Mouse (Mus musculus) hindbrain, postnatal 0 days (tissue): Measurements from ENCODE around the gene Khdc1a. TPM values are rescaled to one million over a fixed set of nuclear protein-coding genes. Genes with fewer than 3 reads are reported as not detected.
A peak's percentile ranks its signal among the peaks of the same experiment; 100 is the strongest.
"Not testable (repeated sequence)": the region's sequence is repeated elsewhere in the genome, so short reads cannot be mapped to it uniquely, and the experiment has no call there.

ENCODE experiments used
- ATAC-seq: fragments of 200-750 bp; cut with Nextera tagmentation; 2 replicates; pipeline ENCODE4 v1.8.0; 2017; ENCODE audit warnings: mild to moderate bottlenecking, moderate TSS enrichment, moderate library complexity
- DNase-seq: peaks from one replicate; pipeline ENCODE4 v3.0.0-alpha.2; 2015; ENCODE audit warnings: low spot score
- H3K27ac ChIP-seq: fragments of 300-500 bp; sonication (generic); 2 replicates; pipeline ENCODE4 v1.5.1; 2014; ENCODE audit warnings: mild to moderate bottlenecking
- H3K27me3 ChIP-seq: fragments of 300-500 bp; sonication (generic); 2 replicates; pipeline ENCODE4 v1.6.1; 2014; ENCODE audit warnings: low read length, mixed read lengths; ENCODE audit not compliant: insufficient read depth
- H3K36me3 ChIP-seq: fragments of 300-500 bp; sonication (generic); 2 replicates; pipeline ENCODE4 v1.6.1; 2014; ENCODE audit warnings: low read length, mixed read lengths; ENCODE audit not compliant: insufficient read depth
- H3K4me1 ChIP-seq: fragments of 300-500 bp; sonication (generic); 2 replicates; pipeline ENCODE4 v1.6.1; 2014; ENCODE audit warnings: antibody characterized with exemption, low read length, mixed read lengths; ENCODE audit not compliant: insufficient read depth
- H3K4me2 ChIP-seq: fragments of 300-500 bp; sonication (generic); 2 replicates; pipeline ENCODE4 v1.6.1; 2014; ENCODE audit warnings: low read depth, mild to moderate bottlenecking, low read length, moderate library complexity, mixed read lengths
- H3K4me3 ChIP-seq: fragments of 300-500 bp; sonication (generic); 2 replicates; pipeline ENCODE4 v1.5.1; 2014; ENCODE audit warnings: low read length
- H3K9ac ChIP-seq: fragments of 300-500 bp; sonication (generic); replicated peaks from 2 replicates; pipeline ENCODE4 v1.6.1; 2014; ENCODE audit warnings: mild to moderate bottlenecking, low read length, moderate library complexity, mixed read lengths
- H3K9me3 ChIP-seq: fragments of 300-500 bp; sonication (generic); 2 replicates; pipeline ENCODE4 v1.6.1; 2016; ENCODE audit warnings: low read length, mixed read lengths
- CTCF ChIP-seq: IDR thresholded peaks from 2 replicates; pipeline ENCODE4 v1.5.1; 2016; ENCODE audit warnings: antibody characterized with exemption, control low read depth, low read depth
- WGBS: fragments of 180-500 bp; shearing (Covaris S2); extraction: QIAGEN DNeasy Blood & Tissue Kit; methylation state at CpG from one replicate; pipeline ENCODE4 v1.1.7; 2014; 5-methylcytosine and 5-hydroxymethylcytosine counted together
- polyA plus RNA-seq: library from polyadenylated mRNA; unstranded; fragments of >200 nt; fragmentation: Nextera tagmentation; extraction: Ambion mirVana; gene quantifications from 2 replicates; pipeline ENCODE4 v1.2.1, GENCODE M21; 2015
- total RNA-seq: library from RNA; depleted of rRNA; stranded (reverse); fragments of >200 nt; gene quantifications from 2 replicates; pipeline ENCODE4 v1.2.3, GENCODE M21; 2014

Gene Khdc1a
- total and polyA plus RNA-seq, 2 experiments from 2014 or later = not detected

DNA sequence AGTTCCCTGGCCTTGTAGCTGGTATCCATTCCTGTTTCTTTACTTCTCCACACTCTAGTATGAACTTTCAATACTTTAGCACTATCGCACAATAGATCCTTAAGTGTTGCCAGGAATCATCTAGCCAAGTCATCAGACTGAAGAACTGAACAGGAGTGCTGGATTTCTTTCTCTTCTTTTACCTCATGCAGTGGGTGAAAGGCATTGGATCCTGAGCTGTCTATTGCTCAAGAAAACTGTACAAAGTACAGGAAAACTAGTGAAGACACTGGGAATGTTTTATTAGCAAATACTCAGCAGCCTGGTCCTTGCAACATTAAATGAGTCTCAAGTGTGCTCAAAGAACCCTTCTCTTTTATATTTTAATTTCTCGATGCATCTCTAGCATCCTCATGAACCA, 33.7 kb upstream of the Khdc1a start:
- 96% methylated on average over 2 of the region's 2 CpGs for WGBS
- Histone ChIP-seq H3K27me3 (no peaks in the 10 kb centered on the region), H3K9ac (no peak overlapping the region), H3K9me3 (no peaks in the 10 kb centered on the region), H3K4me1 (no peaks in the 10 kb centered on the region), H3K4me2 (no peak overlapping the region), H3K36me3 (no peaks in the 10 kb centered on the region), H3K27ac (no peak overlapping the region), H3K4me3 (no peak overlapping the region)
- ATAC-seq = no peak
- TF ChIP-seq CTCF = no peak
- DNase-seq = no peak

DNA sequence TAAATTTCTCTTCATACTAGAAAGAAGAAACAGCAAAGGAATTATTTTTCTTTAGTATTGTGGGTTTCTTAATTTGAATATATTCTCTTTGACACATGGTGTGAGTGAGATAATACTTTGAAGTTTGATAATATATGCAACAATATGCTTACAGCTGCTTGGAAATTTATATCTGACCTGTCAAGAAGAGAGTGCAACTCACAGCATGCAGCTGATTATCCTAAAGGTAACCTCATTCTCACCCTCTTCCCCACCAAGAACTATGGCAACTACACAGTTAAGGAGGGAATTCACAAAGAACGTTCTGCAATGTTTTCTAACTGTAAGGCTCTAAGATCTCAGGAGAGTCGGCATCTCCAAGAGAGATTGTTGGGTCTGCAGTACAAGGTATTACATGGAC, 33.1 kb upstream of the Khdc1a start:
- Histone ChIP-seq H3K36me3 (no peaks in the 10 kb centered on the region), H3K4me3 (no peak overlapping the region), H3K4me2 (no peak overlapping the region), H3K9ac (no peak overlapping the region), H3K9me3 (no peaks in the 10 kb centered on the region), H3K27me3 (no peaks in the 10 kb centered on the region), H3K4me1 (no peaks in the 10 kb centered on the region), H3K27ac (no peak overlapping the region)
- DNase-seq (no peak), ATAC-seq (no peak)
- TF ChIP-seq CTCF = no peak
- 73% methylated on average over 2 of the region's 2 CpGs for WGBS

DNA sequence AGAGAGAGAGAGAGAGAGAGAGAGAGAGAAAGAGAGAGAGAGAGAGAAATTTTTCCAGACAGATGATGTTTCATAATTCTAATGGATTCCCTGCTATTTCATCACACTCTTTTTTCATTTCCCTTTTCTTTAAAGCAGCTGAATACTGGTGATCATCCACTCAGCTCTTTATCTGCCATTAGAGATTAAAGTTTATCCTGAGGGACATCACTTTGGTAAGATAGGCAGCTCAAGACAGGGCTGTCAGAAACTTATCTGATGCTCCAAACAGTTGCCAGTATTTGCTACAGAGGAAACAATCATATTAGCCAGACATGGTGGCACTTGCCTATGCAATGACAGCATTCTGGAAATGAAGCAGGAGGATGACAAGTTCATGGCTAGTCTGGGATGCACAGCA, 31.2 kb upstream of the Khdc1a start:
- no peak for TF ChIP-seq CTCF
- DNase-seq = no peak
- H3K4me2 ChIP-seq = no peak overlapping the region

DNA sequence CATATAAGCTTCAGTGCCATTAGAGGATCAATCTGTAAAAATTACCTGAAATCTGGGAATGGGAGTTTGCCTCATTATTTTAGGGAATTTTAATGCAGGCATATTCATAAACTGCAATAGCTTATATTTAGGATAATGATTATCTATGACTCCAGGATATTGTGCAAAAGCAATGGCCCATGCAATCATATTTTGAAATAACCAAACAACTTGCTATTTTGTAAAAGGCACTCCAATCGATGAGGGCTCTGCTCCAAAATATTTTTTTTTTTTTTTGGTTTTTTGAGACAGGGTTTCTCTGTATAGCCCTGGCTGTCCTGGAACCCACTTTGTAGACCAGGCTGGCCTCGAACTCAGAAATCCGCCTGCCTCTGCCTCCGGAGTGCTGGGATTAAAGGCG, 29.2 kb upstream of the Khdc1a start:
- not testable (repeated sequence) for H3K9me3 ChIP-seq, H3K27me3 ChIP-seq, H3K36me3 ChIP-seq, DNase-seq, ATAC-seq, H3K4me3 ChIP-seq, H3K4me1 ChIP-seq, H3K9ac ChIP-seq, H3K4me2 ChIP-seq, H3K27ac ChIP-seq
- WGBS = 91% methylated on average over 5 of the region's 5 CpGs

More for the DNA sequence above, 31.2 kb upstream of the Khdc1a start:
- Histone ChIP-seq H3K36me3 (no peaks in the 10 kb centered on the region), H3K27me3 (no peaks in the 10 kb centered on the region), H3K27ac (no peak overlapping the region), H3K4me3 (no peak overlapping the region), H3K4me1 (no peaks in the 10 kb centered on the region), H3K9ac (no peak overlapping the region), H3K9me3 (no peaks in the 10 kb centered on the region)
- ATAC-seq = no peak

DNA sequence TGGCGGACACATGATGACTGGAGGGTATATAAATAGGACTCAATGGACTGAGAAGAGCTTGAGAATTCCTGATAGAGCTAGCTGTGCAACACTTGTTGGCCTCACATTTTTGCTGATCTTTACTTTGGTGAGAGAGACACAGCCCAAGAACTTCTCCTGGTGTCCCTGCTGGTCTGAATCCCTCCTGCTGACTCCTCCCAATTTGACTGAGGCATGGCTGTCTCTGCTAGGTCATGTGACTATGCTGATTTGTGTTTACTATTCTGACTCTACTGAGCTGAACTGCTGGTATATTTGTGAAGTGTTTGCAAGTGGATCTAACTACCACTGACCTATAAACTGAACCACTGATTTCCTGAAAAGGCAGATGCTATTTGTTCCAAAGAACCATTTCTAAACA, 27.8 kb upstream of the Khdc1a start:
- no peak for ATAC-seq
- Histone ChIP-seq H3K4me3 (no peak overlapping the region), H3K36me3 (no peaks in the 10 kb centered on the region), H3K4me2 (no peak overlapping the region), H3K4me1 (no peaks in the 10 kb centered on the region), H3K27ac (no peak overlapping the region), H3K9me3 (no peaks in the 10 kb centered on the region), H3K27me3 (no peaks in the 10 kb centered on the region), H3K9ac (no peak overlapping the region)
- TF ChIP-seq CTCF = no peak
- no peak for DNase-seq
- 96% methylated on average over 1 of the region's 1 CpGs for WGBS

DNA sequence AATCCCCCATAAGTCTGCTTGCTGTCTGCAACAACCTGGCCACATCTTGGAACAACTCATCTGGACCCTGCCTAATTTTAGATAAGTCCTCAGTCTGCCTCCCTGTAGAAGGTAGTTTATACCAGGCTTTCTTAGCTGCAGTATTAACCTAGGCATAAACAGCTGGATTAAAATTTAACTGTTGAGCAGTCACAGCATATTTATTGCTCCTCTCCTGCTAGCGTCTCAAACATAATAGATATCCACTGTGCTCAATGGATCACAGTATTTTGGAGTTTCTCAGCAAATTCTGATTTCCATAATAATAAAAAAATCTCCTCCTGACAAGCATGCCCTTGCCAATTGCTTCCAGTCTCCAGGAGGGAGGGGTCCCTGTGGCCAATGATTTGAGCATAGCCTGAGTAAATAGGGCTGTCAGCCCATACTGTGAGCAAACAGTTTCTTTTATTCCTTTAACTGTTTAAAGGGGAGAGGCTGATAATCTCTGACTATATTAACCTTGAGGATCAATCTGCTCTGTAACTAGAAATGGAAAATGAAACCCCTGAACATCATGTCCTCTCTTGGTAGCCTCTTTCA, 25.4 kb upstream of the Khdc1a start:
- no peak overlapping the region for H3K27ac ChIP-seq
- no peaks in the 10 kb centered on the region for H3K9me3 ChIP-seq
- DNase-seq (peak; percentile 16), ATAC-seq (peak; percentile 51; the same call in 1 of the 2 replicates)
- WGBS = 17% methylated on average over 1 of the region's 1 CpGs
- H3K4me1 ChIP-seq = no peaks in the 10 kb centered on the region
- H3K36me3 ChIP-seq = no peaks in the 10 kb centered on the region
- no peak overlapping the region for H3K9ac ChIP-seq
- no peak overlapping the region for H3K4me2 ChIP-seq
- no peak overlapping the region for H3K4me3 ChIP-seq
- no peak for TF ChIP-seq CTCF
- no peaks in the 10 kb centered on the region for H3K27me3 ChIP-seq

DNA sequence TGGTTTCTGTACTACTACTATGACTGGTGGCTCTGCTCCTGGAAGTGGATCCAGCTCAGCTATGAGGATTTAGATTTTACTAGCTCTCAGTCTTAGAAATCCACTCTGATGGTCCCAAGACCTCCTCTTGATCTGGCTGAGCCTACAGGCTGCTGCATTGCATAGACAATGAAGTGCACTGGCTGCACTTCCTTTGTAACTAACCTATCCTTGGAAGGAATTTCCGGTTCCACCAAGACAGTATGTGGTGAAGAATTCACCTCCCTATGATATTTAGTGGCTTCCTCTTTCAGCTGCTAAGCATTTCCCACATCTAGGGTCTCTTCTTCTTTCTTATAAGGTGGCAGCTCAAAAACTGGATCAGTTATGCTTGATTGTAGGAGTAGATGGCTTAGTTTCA, 24.8 kb upstream of the Khdc1a start:
- TF ChIP-seq CTCF = no peak
- Histone ChIP-seq H3K36me3 (no peaks in the 10 kb centered on the region), H3K9ac (no peak overlapping the region), H3K9me3 (no peaks in the 10 kb centered on the region), H3K4me1 (no peaks in the 10 kb centered on the region), H3K27ac (no peak overlapping the region), H3K4me3 (no peak overlapping the region), H3K27me3 (no peaks in the 10 kb centered on the region), H3K4me2 (no peak overlapping the region)
- WGBS = 69% methylated on average over 1 of the region's 1 CpGs
- ATAC-seq (no peak), DNase-seq (no peak)
